Mouse (Mus musculus) lung, embryonic 16.5 days (tissue): ENCODE measurements around the gene Lrrc52. TPM values are rescaled to one million over a fixed set of nuclear protein-coding genes. Genes with fewer than 3 reads are reported as not detected.

Source experiments
- ATAC-seq: fragments of 200-750 bp; cut with Nextera tagmentation; 2 replicates; pipeline ENCODE4 v1.8.0; 2017; ENCODE audit warnings: low read depth, mild to moderate bottlenecking, moderate library complexity
- H3K27ac ChIP-seq: fragments of 300-500 bp; sonication (generic); 2 replicates; pipeline ENCODE4 v1.5.1; 2014; ENCODE audit warnings: mild to moderate bottlenecking, control low read depth, low read length
- H3K27me3 ChIP-seq: fragments of 300-500 bp; sonication (generic); 2 replicates; pipeline ENCODE4 v1.6.1; 2014; ENCODE audit warnings: low read depth, low read length, mixed read lengths; ENCODE audit not compliant: control insufficient read depth, insufficient read depth
- H3K36me3 ChIP-seq: fragments of 300-500 bp; sonication (generic); 2 replicates; pipeline ENCODE4 v1.6.1; 2014; ENCODE audit warnings: low read length; ENCODE audit not compliant: control insufficient read depth, insufficient read depth
- H3K4me1 ChIP-seq: fragments of 300-500 bp; sonication (generic); replicated peaks from 2 replicates; pipeline ENCODE4 v1.6.1; 2014; ENCODE audit warnings: low read length, mixed read lengths; ENCODE audit not compliant: control insufficient read depth, insufficient read depth
- H3K4me2 ChIP-seq: fragments of 300-500 bp; sonication (generic); 2 replicates; pipeline ENCODE4 v1.6.1; 2014; ENCODE audit warnings: low read depth, low read length, control low read depth
- H3K4me3 ChIP-seq: fragments of 300-500 bp; sonication (generic); 2 replicates; pipeline ENCODE4 v1.5.1; 2014; ENCODE audit warnings: mild to moderate bottlenecking, low read length, control low read depth
- H3K9ac ChIP-seq: fragments of 300-500 bp; sonication (generic); 2 replicates; pipeline ENCODE4 v1.6.1; 2014; ENCODE audit warnings: low read length, control low read depth
- H3K9me3 ChIP-seq: fragments of 300-500 bp; sonication (generic); 2 replicates; pipeline ENCODE4 v1.6.1; 2016; ENCODE audit warnings: low read length; ENCODE audit not compliant: control insufficient read depth
- WGBS: fragments of 180-500 bp; shearing (Covaris S2); extraction: QIAGEN DNeasy Blood & Tissue Kit; methylation state at CpG from one replicate; pipeline ENCODE4 v1.1.7; 2014; 5-methylcytosine and 5-hydroxymethylcytosine counted together
- polyA plus RNA-seq: library from polyadenylated mRNA; unstranded; fragments of >200 nt; fragmentation: Nextera tagmentation; extraction: Ambion mirVana; gene quantifications from 2 replicates; pipeline ENCODE4 v1.2.1, GENCODE M21; 2015

The Lrrc52 gene
- polyA plus RNA-seq, 1 experiment from 2014 or later, result 0.53 TPM

- Histone ChIP-seq H3K27me3 (no peaks in the 10 kb centered on the region), H3K36me3 (no peaks in the 10 kb centered on the region), H3K9me3 (no peaks in the 10 kb centered on the region), H3K4me1 (no peaks in the 10 kb centered on the region), H3K9ac (no peak overlapping the region), H3K4me2 (no peak overlapping the region), H3K27ac (no peak overlapping the region), H3K4me3 (no peak overlapping the region)
- ATAC-seq, result no peak
- WGBS, result 85% methylated on average over 6 of the region's 6 CpGs
Measured at GRCm38 (mm10) chr1:167446516-167446915, 20.1 kb downstream of the Lrrc52 start.

DNA sequence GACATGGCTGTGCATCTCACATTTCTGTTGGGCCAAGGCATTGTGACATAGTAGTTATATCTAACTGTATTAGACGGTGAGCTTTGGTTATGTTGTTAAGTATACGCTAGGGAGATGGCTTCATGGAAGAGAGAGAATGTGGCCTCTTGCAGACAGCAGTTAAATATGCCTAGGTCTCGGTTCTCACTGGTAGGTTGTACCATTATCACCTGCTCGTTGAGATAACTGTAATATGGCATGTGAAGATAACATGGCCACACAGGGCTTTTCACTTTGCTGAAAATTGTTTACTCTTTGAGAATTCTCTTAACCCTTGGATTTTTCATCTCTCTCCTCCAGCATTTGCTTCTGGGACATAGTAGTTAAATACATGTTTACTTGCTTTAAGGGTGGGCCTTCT, 21.4 kb downstream of the Lrrc52 start:
- no peaks in the 10 kb centered on the region for H3K27me3 ChIP-seq
- no peak overlapping the region for H3K9ac ChIP-seq
- H3K36me3 ChIP-seq, result no peaks in the 10 kb centered on the region
- H3K4me2 ChIP-seq, result no peak overlapping the region
- no peaks in the 10 kb centered on the region for H3K4me1 ChIP-seq
- H3K9me3 ChIP-seq, result no peaks in the 10 kb centered on the region
- 66% methylated on average over 4 of the region's 4 CpGs for WGBS
- H3K4me3 ChIP-seq, result no peak overlapping the region
- no peak overlapping the region for H3K27ac ChIP-seq
- ATAC-seq, result no peak

GRCm38 (mm10) chr1:167438231-167438885, 28.2 kb downstream of the Lrrc52 start:
- H3K4me1 ChIP-seq, result no peaks in the 10 kb centered on the region; the same call in 1 of the 2 replicates
- no peak overlapping the region for H3K9ac ChIP-seq
- no peak overlapping the region for H3K4me2 ChIP-seq
- H3K27me3 ChIP-seq, result no peaks in the 10 kb centered on the region
- no peak overlapping the region for H3K4me3 ChIP-seq
- ATAC-seq, result no peak
- no peaks in the 10 kb centered on the region for H3K36me3 ChIP-seq
- 70% methylated on average over 9 of the region's 9 CpGs for WGBS
- no peaks in the 10 kb centered on the region for H3K9me3 ChIP-seq
- no peak overlapping the region for H3K27ac ChIP-seq

DNA sequence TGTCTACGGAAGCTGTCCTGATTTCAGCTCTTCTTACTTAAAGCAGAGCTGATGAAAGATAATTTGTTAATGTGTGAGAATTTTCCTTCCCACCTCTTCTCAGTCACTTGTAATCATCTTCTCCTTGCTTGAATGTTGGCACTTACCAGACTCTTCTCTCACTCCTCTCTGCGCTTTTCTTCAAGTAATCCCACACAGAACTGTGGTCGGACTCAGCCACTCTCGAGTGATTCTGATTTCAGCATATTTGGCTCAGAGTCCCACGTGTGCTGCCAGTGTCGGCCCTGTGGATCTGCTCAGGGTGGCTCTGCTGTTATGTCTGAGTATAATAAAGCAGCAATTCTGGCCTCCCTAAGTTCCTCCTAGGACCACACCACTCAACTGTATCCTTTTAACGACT, 29.5 kb downstream of the Lrrc52 start:
- no peak for ATAC-seq
- Histone ChIP-seq H3K9ac (no peak overlapping the region), H3K4me2 (no peak overlapping the region), H3K27ac (no peak overlapping the region), H3K4me3 (no peak overlapping the region), H3K4me1 (no peaks in the 10 kb centered on the region; the same call in 1 of the 2 replicates), H3K9me3 (no peaks in the 10 kb centered on the region), H3K36me3 (no peaks in the 10 kb centered on the region), H3K27me3 (no peaks in the 10 kb centered on the region)
- WGBS, result 65% methylated on average over 7 of the region's 7 CpGs

DNA sequence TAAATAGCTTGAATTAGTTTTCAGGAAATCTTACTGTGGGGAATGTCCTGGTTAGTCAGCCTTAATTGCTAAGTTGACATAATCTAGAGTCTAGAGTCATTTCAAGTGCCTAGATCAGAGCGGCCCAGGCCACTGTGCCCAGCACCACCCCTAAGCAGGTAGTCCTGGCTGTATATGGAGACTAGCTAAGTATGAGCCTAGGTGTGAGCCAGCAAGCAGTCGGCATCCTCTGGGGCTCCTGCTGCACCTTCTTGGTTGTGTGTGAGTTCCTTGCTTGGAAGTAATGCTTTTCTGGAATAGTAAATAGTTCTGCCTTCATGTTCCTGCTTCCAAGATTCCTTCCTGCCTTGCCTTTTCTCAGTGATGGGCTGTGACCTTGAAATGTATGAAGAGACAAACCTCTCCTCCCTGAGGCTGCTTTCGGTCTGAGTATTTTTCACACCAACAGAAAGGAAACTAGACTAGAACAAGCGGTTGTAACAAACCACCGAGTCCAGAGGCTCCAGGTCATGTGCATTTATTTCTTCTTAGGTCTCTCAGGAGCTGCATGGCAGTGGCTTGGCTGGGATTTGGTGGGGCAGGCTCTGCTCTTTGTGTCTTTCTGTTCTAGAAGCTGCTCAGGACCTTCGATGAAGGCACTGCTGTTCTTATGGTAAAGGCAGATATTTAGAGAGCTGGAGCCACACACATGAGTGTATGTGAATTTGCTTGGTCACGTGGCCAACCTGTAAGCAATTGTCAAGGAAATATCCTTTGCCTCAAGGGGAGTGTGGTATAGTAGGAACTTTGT, 30.2 kb downstream of the Lrrc52 start:
- 68% methylated on average over 7 of the region's 7 CpGs for WGBS
- Histone ChIP-seq H3K36me3 (no peaks in the 10 kb centered on the region), H3K9me3 (no peaks in the 10 kb centered on the region), H3K27ac (no peak overlapping the region), H3K4me3 (no peak overlapping the region), H3K27me3 (no peaks in the 10 kb centered on the region), H3K9ac (no peak overlapping the region), H3K4me1 (no peaks in the 10 kb centered on the region; the same call in 1 of the 2 replicates), H3K4me2 (no peak overlapping the region)
- no peak for ATAC-seq

DNA sequence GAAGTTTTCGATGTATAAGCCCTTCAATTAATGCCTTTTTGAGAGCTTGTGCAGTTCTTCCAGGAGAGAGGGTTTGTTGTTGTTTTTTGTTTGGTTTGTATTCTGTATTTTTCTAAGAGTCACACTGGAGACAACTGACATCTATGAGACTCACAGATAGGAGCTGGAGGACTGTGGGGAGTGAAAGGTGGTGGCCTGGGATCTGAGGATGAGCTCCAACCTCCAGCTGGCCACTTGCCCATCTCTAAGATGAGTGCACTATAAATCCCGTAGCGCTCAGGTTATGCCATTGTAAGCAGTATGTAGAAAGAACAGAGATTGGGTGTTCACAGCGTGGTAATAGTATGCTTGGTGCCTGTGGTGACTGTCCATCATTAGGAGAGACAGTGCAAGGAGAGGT, 31.6 kb downstream of the Lrrc52 start:
- H3K4me2 ChIP-seq, result no peak overlapping the region
- H3K9me3 ChIP-seq, result no peaks in the 10 kb centered on the region
- no peak overlapping the region for H3K9ac ChIP-seq
- H3K27me3 ChIP-seq, result no peaks in the 10 kb centered on the region
- H3K36me3 ChIP-seq, result no peaks in the 10 kb centered on the region
- no peak overlapping the region for H3K4me3 ChIP-seq
- 76% methylated on average over 4 of the region's 4 CpGs for WGBS
- ATAC-seq, result no peak
- peaks cover 3% of the 10 kb centered on the region; the same call in 1 of the 2 replicates for H3K4me1 ChIP-seq
- no peak overlapping the region for H3K27ac ChIP-seq

GRCm38 (mm10) chr1:167430976-167431676, 35.5 kb downstream of the Lrrc52 start:
- Histone ChIP-seq H3K36me3 (no peaks in the 10 kb centered on the region), H3K4me2 (no peak overlapping the region), H3K9me3 (no peaks in the 10 kb centered on the region), H3K27me3 (no peaks in the 10 kb centered on the region), H3K4me1 (peaks cover 3% of the 10 kb centered on the region; the same call in 1 of the 2 replicates), H3K27ac (peak overlapping the region; percentile 59), H3K9ac (no peak overlapping the region), H3K4me3 (no peak overlapping the region)
- ATAC-seq, result peak; percentile 82
- 41% methylated on average over 9 of the region's 9 CpGs for WGBS

GRCm38 (mm10) chr1:167426681-167427080, 39.9 kb downstream of the Lrrc52 start:
- H3K27me3 ChIP-seq, result no peaks in the 10 kb centered on the region
- WGBS, result 78% methylated on average over 7 of the region's 7 CpGs
- no peak overlapping the region for H3K27ac ChIP-seq
- no peak overlapping the region for H3K9ac ChIP-seq
- no peak overlapping the region for H3K4me3 ChIP-seq
- H3K4me1 ChIP-seq, result 0 out of 2 replicates have a peak, but pooled peaks cover 3% of the 10 kb centered on the region
- no peak for ATAC-seq
- no peaks in the 10 kb centered on the region for H3K36me3 ChIP-seq
- H3K4me2 ChIP-seq, result no peak overlapping the region
- no peaks in the 10 kb centered on the region for H3K9me3 ChIP-seq

GRCm38 (mm10) chr1:167425572-167425971, 41.0 kb downstream of the Lrrc52 start:
- Histone ChIP-seq H3K9ac (no peak overlapping the region), H3K36me3 (no peaks in the 10 kb centered on the region), H3K27me3 (no peaks in the 10 kb centered on the region), H3K4me1 (0 out of 2 replicates have a peak, but pooled peaks cover under 1% of the 10 kb centered on the region), H3K4me3 (no peak overlapping the region), H3K27ac (no peak overlapping the region), H3K9me3 (no peaks in the 10 kb centered on the region), H3K4me2 (no peak overlapping the region)
- WGBS, result 75% methylated on average over 5 of the region's 5 CpGs
- ATAC-seq, result no peak
